Mouse (Mus musculus) bone marrow, adult 2 months (tissue): ENCODE data around the gene Gh.

Experiments used
- CTCF ChIP-seq: fragments of 200-500 bp; IDR thresholded peaks from 2 replicates; pipeline ENCODE4 v1.5.1; 2011; ENCODE audit warnings: low read length, control low read depth; ENCODE audit not compliant: control insufficient read depth, insufficient read depth
- POLR2A ChIP-seq: fragments of 200-500 bp; IDR thresholded peaks from 2 replicates; pipeline ENCODE4 v1.6.1; 2011; ENCODE audit warnings: low read depth, mild to moderate bottlenecking, control low read depth, low read length, borderline replicate concordance; ENCODE audit not compliant: control insufficient read depth

DNA sequence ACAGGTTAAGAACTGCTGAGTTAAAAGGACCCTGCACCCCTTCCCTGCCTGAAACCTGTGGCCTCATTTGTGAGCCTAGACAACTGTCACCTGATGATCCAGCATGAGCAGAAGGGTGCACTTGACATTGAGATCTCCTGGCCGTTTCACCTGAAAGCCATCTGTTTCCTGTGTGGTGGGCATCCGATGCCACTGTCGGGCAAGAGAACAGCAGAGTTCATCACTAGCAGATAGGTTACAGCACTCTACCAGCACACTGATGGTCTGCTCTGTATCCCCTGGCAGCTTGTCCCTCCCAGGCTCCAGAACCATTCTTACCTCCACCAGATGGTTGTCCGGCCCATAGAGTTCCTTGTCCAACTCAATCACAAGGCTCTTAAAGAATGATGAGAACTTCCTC, 36.1 kb downstream of the Gh start:
- TF ChIP-seq CTCF (no peak), POLR2A (no peak)
